Mouse (Mus musculus) neural tube, embryonic 13.5 days (tissue): ENCODE measurements at regions not wholly inside any gene's neighbourhood (a gene's known extent, or its start where the extent isn't known, plus 50 kb on each side); places are given as distances from the start of the nearest gene placed in this dataset.

Experiments
- ATAC-seq: fragments of 200-750 bp; cut with Nextera tagmentation; 2 replicates; pipeline ENCODE4 v1.8.0; 2017; ENCODE audit warnings: low read depth, mild to moderate bottlenecking, moderate TSS enrichment, moderate library complexity
- H3K27ac ChIP-seq: fragments of 300-500 bp; sonication (generic); replicated peaks from 2 replicates; pipeline ENCODE4 v1.5.1; 2015; ENCODE audit warnings: moderate library complexity, mild to moderate bottlenecking, inconsistent platforms
- H3K27me3 ChIP-seq: fragments of 300-500 bp; sonication (generic); 2 replicates; pipeline ENCODE4 v1.6.1; 2015; ENCODE audit warnings: mild to moderate bottlenecking, inconsistent platforms
- H3K36me3 ChIP-seq: fragments of 300-500 bp; sonication (generic); 2 replicates; pipeline ENCODE4 v1.6.1; 2015; ENCODE audit warnings: mild to moderate bottlenecking, inconsistent platforms
- H3K4me1 ChIP-seq: fragments of 300-500 bp; sonication (generic); replicated peaks from 2 replicates; pipeline ENCODE4 v1.6.1; 2015; ENCODE audit warnings: inconsistent platforms
- H3K4me2 ChIP-seq: fragments of 300-500 bp; sonication (generic); 2 replicates; pipeline ENCODE4 v1.6.1; 2015; ENCODE audit warnings: inconsistent platforms, mild to moderate bottlenecking, moderate library complexity
- H3K4me3 ChIP-seq: fragments of 300-500 bp; sonication (generic); 2 replicates; pipeline ENCODE4 v1.5.1; 2015; ENCODE audit warnings: mild to moderate bottlenecking, inconsistent platforms
- H3K9ac ChIP-seq: fragments of 300-500 bp; sonication (generic); 2 replicates; pipeline ENCODE4 v1.6.1; 2015; ENCODE audit warnings: moderate library complexity, mild to moderate bottlenecking, inconsistent platforms
- H3K9me3 ChIP-seq: fragments of 300-500 bp; sonication (generic); 2 replicates; pipeline ENCODE4 v1.6.1; 2016; ENCODE audit warnings: inconsistent platforms
- WGBS: fragments of 180-500 bp; shearing (Covaris S2); methylation state at CpG from one replicate; pipeline ENCODE4 v1.1.7; 2015; 5-methylcytosine and 5-hydroxymethylcytosine counted together

GRCm38 (mm10) chrX:7474831-7475230, 98.6 kb upstream of the Foxp3 start:
- H3K9ac ChIP-seq, result no peak overlapping the region
- no peak overlapping the region for H3K4me3 ChIP-seq
- H3K4me1 ChIP-seq, result no peaks in the 10 kb centered on the region
- H3K9me3 ChIP-seq, result no peaks in the 10 kb centered on the region
- 57% methylated on average over 2 of the region's 2 CpGs for WGBS
- no peak for ATAC-seq
- no peaks in the 10 kb centered on the region for H3K36me3 ChIP-seq
- no peak overlapping the region for H3K4me2 ChIP-seq
- no peak overlapping the region for H3K27ac ChIP-seq
- H3K27me3 ChIP-seq, result no peaks in the 10 kb centered on the region

GRCm38 (mm10) chrX:7473814-7474213, 98.2 kb upstream of the Usp27x start:
- Histone ChIP-seq H3K4me3 (no peak overlapping the region), H3K9ac (no peak overlapping the region), H3K36me3 (no peaks in the 10 kb centered on the region), H3K4me1 (no peaks in the 10 kb centered on the region), H3K27ac (no peak overlapping the region), H3K9me3 (no peaks in the 10 kb centered on the region), H3K27me3 (no peaks in the 10 kb centered on the region), H3K4me2 (no peak overlapping the region)
- ATAC-seq, result peak; percentile 59; the same call in 1 of the 2 replicates
- 36% methylated on average over 2 of the region's 2 CpGs for WGBS

DNA sequence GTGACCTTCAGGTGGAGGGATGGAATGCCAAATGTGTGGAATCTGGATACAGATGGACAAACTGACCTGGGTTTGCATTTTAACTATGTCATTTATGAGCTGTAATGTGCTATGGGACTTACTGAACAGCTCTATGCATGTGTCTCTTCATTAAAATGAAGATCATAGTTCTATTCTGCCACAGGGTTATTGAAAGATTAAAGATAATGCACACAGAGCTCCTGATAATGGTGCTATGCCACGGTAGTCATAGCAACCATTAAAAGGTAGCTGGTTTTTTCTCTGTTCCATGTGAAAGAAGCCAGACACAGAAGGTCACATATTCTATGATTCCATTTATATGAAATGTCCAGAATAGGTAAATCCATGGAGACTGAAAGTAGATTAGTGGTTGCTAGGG, 94.2 kb upstream of the Usp27x start:
- Histone ChIP-seq H3K9me3 (no peaks in the 10 kb centered on the region), H3K9ac (no peak overlapping the region), H3K4me1 (no peaks in the 10 kb centered on the region), H3K27me3 (no peaks in the 10 kb centered on the region), H3K36me3 (no peaks in the 10 kb centered on the region), H3K27ac (no peak overlapping the region), H3K4me2 (no peak overlapping the region), H3K4me3 (no peak overlapping the region)
- ATAC-seq, result no peak
- WGBS, result 86% methylated on average over 1 of the region's 1 CpGs

DNA sequence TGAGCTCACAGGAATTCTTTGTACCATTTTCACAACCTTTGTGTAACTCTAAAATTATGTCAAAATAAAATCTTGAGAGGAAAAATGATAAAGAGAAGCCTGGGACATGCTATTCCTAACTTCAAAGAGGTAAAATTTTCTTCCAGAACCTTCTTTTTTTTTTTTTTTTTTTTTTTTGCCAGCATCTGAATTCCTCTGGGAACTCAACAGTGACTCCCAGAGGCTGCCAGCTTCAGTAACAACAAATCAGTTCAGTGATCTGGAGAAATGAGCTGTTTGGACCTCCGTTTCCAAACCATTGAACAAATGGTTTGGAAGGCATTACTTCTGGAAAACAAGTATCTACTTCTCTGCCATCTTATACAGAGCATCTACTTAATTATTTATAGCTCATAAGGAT, 92.4 kb upstream of the Usp27x start:
- H3K4me3 ChIP-seq, result no peak overlapping the region
- WGBS, result 48% methylated on average over 1 of the region's 1 CpGs
- H3K9me3 ChIP-seq, result no peaks in the 10 kb centered on the region
- no peak overlapping the region for H3K9ac ChIP-seq
- no peak overlapping the region for H3K27ac ChIP-seq
- H3K4me2 ChIP-seq, result no peak overlapping the region
- no peaks in the 10 kb centered on the region for H3K36me3 ChIP-seq
- no peaks in the 10 kb centered on the region for H3K27me3 ChIP-seq
- no peak for ATAC-seq
- no peaks in the 10 kb centered on the region for H3K4me1 ChIP-seq

DNA sequence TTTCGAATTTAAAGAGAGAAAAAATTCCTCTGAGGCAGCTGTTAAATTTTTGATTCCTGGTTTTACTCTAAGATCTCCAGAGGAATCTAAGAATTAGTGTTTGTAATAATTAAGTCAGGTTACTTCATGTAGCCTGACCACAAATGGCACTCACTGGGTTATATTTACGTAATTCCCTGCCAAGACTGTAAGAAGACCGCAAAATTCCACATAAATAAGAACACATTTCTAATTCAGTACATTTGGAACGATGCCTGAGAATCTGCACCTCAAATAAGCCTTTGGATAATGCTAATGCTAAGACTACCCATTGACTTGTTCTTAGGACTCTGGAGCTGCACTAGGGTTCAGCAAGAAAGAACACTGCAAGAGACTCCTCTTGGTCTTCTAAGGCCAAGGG, 81.2 kb upstream of the Usp27x start:
- no peak overlapping the region for H3K9ac ChIP-seq
- no peaks in the 10 kb centered on the region for H3K27me3 ChIP-seq
- no peaks in the 10 kb centered on the region for H3K9me3 ChIP-seq
- H3K4me3 ChIP-seq, result no peak overlapping the region
- 84% methylated on average over 4 of the region's 4 CpGs for WGBS
- H3K36me3 ChIP-seq, result no peaks in the 10 kb centered on the region
- no peak overlapping the region for H3K27ac ChIP-seq
- no peaks in the 10 kb centered on the region for H3K4me1 ChIP-seq
- no peak for ATAC-seq
- no peak overlapping the region for H3K4me2 ChIP-seq

- Histone ChIP-seq H3K4me2 (no peak overlapping the region), H3K27ac (no peak overlapping the region), H3K9me3 (no peaks in the 10 kb centered on the region), H3K4me1 (no peaks in the 10 kb centered on the region; the same call in 1 of the 2 replicates), H3K9ac (no peak overlapping the region), H3K27me3 (no peaks in the 10 kb centered on the region), H3K4me3 (no peak overlapping the region), H3K36me3 (no peaks in the 10 kb centered on the region)
- ATAC-seq, result no peak
- WGBS, result 39% methylated on average over 3 of the region's 3 CpGs
Observed at GRCm38 (mm10) chrX:7445035-7445434, 69.4 kb upstream of the Usp27x start.

GRCm38 (mm10) chrX:7444583-7444982, 69.0 kb upstream of the Usp27x start:
- Histone ChIP-seq H3K36me3 (no peaks in the 10 kb centered on the region), H3K4me2 (no peak overlapping the region), H3K9ac (no peak overlapping the region), H3K9me3 (no peaks in the 10 kb centered on the region), H3K4me1 (no peaks in the 10 kb centered on the region; the same call in 1 of the 2 replicates), H3K4me3 (no peak overlapping the region), H3K27me3 (no peaks in the 10 kb centered on the region), H3K27ac (no peak overlapping the region)
- 42% methylated on average over 6 of the region's 6 CpGs for whole genome bisulfite sequencing
- ATAC-seq, result no peak

- WGBS, result 28% methylated on average over 6 of the region's 6 CpGs
- Histone ChIP-seq H3K27ac (no peak overlapping the region), H3K9me3 (no peaks in the 10 kb centered on the region), H3K36me3 (no peaks in the 10 kb centered on the region), H3K27me3 (no peaks in the 10 kb centered on the region), H3K4me3 (no peak overlapping the region), H3K4me2 (no peak overlapping the region), H3K9ac (no peak overlapping the region), H3K4me1 (no peaks in the 10 kb centered on the region; the same call in 1 of the 2 replicates)
- ATAC-seq, result no peak
Observed at GRCm38 (mm10) chrX:7443996-7444421, 68.4 kb upstream of the Usp27x start.

DNA sequence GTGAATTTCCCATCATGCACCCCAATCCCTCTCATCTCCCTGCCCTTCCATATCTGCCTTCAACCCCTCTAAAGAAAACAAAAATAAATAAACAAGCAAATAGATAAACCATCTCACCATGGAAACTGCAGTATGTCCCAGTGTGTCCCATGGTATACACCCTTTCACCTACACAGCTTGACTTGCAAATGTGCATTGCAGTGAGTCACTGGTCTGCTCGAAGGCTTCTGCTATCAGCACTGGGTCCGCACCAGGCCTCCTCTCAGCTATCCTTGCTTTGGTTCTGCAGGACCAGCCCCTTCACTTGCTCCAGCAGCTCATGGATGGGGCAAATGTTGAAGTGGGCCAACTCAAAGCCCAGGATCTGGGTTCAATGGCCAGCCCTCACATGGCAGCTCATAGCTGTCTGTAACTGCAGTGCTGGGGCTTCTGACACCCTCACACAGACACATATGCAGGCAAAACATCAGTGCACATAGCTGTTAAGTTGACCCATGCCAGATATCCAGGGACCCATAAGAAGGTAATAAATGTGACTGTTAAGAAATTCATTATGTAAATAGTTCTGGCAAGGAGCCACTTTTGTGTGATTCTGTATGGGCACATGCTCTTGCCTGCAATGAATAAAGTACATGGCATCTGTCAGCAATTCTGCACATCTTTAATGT, 59.9 kb upstream of the Usp27x start:
- peak; percentile 50 for ATAC-seq

GRCm38 (mm10) chrX:7434268-7434667, 58.6 kb upstream of the Usp27x start:
- no peak for ATAC-seq
- 65% methylated on average over 2 of the region's 2 CpGs for WGBS

More for the DNA sequence above, 59.9 kb upstream of the Usp27x start:
- no peaks in the 10 kb centered on the region for H3K27me3 ChIP-seq
- H3K36me3 ChIP-seq, result no peaks in the 10 kb centered on the region
- H3K9ac ChIP-seq, result no peak overlapping the region
- H3K9me3 ChIP-seq, result no peaks in the 10 kb centered on the region
- peak overlapping the region; percentile 70 for H3K27ac ChIP-seq
- 0 out of 2 replicates have a peak, but pooled peaks cover 2% of the 10 kb centered on the region for H3K4me1 ChIP-seq
- no peak overlapping the region for H3K4me3 ChIP-seq
- WGBS, result 72% methylated on average over 2 of the region's 2 CpGs
- no peak overlapping the region for H3K4me2 ChIP-seq

DNA sequence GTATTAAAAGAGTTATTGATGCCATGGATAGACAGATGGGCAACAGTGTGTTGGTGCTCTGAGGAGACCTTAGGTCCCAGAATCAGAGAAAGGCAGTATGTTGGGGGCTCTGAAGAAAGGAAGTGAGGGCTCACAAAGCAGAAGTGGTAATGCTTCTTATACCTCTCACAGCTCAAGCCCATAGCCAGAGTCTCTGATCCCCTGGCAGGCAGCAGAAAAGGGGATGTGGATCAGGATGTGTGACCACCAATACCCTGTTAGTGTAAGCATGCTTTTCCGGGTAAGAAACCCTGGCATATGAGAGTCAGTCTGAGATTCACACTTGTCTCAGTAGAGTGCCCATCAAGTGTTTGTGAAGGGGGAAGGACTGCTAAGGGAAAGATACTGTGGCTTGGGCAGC, 54.8 kb upstream of the Usp27x start:
- peaks cover 6% of the 10 kb centered on the region; the same call in 1 of the 2 replicates for H3K27me3 ChIP-seq
- H3K4me2 ChIP-seq, result no peak overlapping the region
- H3K9ac ChIP-seq, result no peak overlapping the region
- H3K9me3 ChIP-seq, result no peaks in the 10 kb centered on the region
- ATAC-seq, result no peak
- H3K4me3 ChIP-seq, result no peak overlapping the region
- peaks cover under 1% of the 10 kb centered on the region; the same call in 1 of the 2 replicates for H3K4me1 ChIP-seq
- no peak overlapping the region for H3K27ac ChIP-seq
- no peaks in the 10 kb centered on the region for H3K36me3 ChIP-seq
- 83% methylated on average over 1 of the region's 1 CpGs for WGBS

More at GRCm38 (mm10) chrX:7434268-7434667, 58.6 kb upstream of the Usp27x start:
- H3K4me2 ChIP-seq, result no peak overlapping the region
- H3K9ac ChIP-seq, result no peak overlapping the region
- no peaks in the 10 kb centered on the region for H3K9me3 ChIP-seq
- H3K36me3 ChIP-seq, result no peaks in the 10 kb centered on the region
- no peak overlapping the region for H3K4me3 ChIP-seq
- no peak overlapping the region for H3K27ac ChIP-seq
- peaks cover 2% of the 10 kb centered on the region; the same call in 1 of the 2 replicates for H3K4me1 ChIP-seq
- H3K27me3 ChIP-seq, result no peaks in the 10 kb centered on the region

DNA sequence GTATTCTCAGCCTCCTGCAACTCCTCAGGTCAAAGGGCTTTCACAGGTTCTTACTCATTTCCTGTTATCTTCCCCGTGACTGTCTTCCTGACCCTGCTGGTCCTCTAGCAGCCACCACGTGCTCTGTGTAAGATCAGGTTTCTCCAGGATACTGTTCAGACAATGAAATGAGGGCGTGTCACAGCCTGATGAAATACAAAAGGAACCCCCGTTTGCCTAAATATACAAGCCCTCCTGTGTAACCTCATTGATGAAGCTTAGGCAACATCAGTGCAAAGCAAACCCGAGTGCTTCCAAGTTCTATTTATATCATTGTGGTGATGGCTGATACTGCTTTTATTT, 53.9 kb upstream of the Usp27x start:
- Histone ChIP-seq H3K27ac (no peak overlapping the region), H3K4me2 (no peak overlapping the region; the same call in 1 of the 2 replicates), H3K36me3 (no peaks in the 10 kb centered on the region), H3K4me1 (no peaks in the 10 kb centered on the region; the same call in 1 of the 2 replicates), H3K9me3 (no peaks in the 10 kb centered on the region), H3K4me3 (no peak overlapping the region), H3K9ac (no peak overlapping the region), H3K27me3 (peaks cover 6% of the 10 kb centered on the region; the same call in 1 of the 2 replicates)
- no peak; the same call in 1 of the 2 replicates for ATAC-seq
- 22% methylated on average over 5 of the region's 5 CpGs for WGBS
